Mouse (Mus musculus) left cerebral cortex, postnatal 14 days (tissue): ENCODE data around the gene Tcf25. TPM values are rescaled to one million over a fixed set of nuclear protein-coding genes. Genes with fewer than 3 reads are reported as not detected.

Source experiments
- DNase-seq, 2 experiments: peaks; one replicate each; pipeline ENCODE4 v3.0.0; 2021 to 2022; ENCODE audit warnings: low spot score in 2 of 2, mixed read lengths in 1 of 2
- intact Hi-C: fragments of 180-260 bp; cut with DNase I; formaldehyde crosslinking; loops from one replicate; pipeline ENCODE4 v1.15.1; 2025
- long read RNA-seq, 2 experiments: library from polyadenylated mRNA; stranded (forward); transcript quantifications; one replicate each; pipeline ENCODE4 v2.0.0; 2021
- total RNA-seq, 2 experiments: library from RNA; stranded (reverse); gene quantifications; 2 replicates each; pipeline ENCODE4 v1.2.3; 2021

Gene Tcf25
- total RNA-seq = 100 to 1,000 TPM; 541 to 593 TPM
- long read RNA-seq, experiment 1, full-length matches to known transcripts = 546 of 652 reads
- long read RNA-seq, experiment 1, partial matches to known transcripts = 58 of 652 reads
- long read RNA-seq, experiment 1, other reads (novel, unspliced or antisense) = 48 of 652 reads
- long read RNA-seq, experiment 2, full-length matches to known transcripts = 470 of 589 reads
- long read RNA-seq, experiment 2, partial matches to known transcripts = 65 of 589 reads
- long read RNA-seq, experiment 2, other reads (novel, unspliced or antisense) = 54 of 589 reads

GRCm38 (mm10) chr8:123373403-123374238 lies at the start of gene Tcf25:
Gene Tcf25 (plus strand): TSS chr8:123373753.
- peak; percentile 97 to 98 for DNase-seq
- intact Hi-C loops = no loop called here

DNA sequence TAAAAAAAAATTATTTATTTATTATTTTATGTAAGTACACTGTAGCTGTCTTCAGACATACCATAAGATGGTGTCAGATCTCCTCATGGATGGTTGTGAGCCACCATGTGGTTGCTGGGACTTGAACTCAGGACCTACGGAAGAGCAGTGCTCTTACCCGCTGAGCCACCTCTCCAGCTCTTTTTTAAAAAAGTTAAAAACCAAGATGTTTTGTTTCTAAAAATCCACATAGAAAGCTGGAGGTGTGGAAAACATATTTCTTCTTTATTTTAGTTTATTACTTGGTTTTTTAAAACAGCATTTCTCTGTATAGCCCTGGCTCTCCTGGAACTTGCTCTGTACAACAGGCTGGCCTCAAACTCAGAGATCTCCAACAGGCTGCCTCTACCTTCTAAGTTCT lies 45.0 kb upstream of the Tcf25 start:
- DNase-seq = no peak
- intact Hi-C loops = no loop called here

GRCm38 (mm10) chr8:123329350-123329749 lies 44.2 kb upstream of the Tcf25 start:
- no peak for DNase-seq
- intact Hi-C loops = no loop called here

DNA sequence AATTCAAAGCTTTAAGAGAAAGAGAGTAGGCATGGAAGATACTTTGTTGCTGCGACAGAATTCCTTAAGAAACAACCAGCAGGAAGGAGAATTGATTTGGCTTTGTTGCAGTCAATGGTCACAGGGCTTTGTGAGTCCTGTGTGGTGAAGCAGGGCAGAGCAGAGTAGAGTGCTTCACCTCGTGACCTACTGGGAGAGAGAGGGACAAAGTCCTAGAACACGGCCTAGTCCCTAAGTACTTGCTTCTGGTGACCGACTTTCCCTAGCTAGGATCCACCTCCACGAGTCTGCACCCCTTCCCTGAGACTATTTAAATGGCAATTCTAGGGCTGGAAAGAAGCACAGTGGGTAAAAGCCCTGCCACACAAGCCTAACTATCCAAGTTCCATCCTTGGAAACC lies 43.6 kb upstream of the Tcf25 start:
- no peak for DNase-seq
- intact Hi-C loops = no loop called here

DNA sequence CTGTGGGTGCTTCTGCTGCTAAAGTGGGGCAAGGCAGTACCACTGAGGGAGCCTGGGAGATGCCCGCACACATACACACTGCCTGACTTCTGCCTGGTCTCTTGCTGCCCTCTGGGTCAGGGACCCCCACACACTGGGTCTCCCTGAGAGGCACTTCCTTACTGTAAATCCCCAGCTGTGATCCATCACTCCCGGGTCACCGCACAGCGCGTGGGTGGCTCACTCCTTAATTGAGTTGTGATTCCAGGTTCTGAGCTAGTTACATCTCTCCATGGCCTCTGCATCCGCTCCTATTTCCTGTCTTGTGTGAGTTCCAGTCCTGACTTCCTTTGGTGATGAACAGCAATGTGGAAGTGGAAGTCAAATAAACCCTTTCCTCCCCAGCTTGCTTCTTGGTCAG lies 42.9 kb upstream of the Tcf25 start:
- DNase-seq = no peak
- intact Hi-C loops = no loop called here

GRCm38 (mm10) chr8:123331301-123331700 lies 42.3 kb upstream of the Tcf25 start:
- intact Hi-C loops = no loop called here
- no peak for DNase-seq

DNA sequence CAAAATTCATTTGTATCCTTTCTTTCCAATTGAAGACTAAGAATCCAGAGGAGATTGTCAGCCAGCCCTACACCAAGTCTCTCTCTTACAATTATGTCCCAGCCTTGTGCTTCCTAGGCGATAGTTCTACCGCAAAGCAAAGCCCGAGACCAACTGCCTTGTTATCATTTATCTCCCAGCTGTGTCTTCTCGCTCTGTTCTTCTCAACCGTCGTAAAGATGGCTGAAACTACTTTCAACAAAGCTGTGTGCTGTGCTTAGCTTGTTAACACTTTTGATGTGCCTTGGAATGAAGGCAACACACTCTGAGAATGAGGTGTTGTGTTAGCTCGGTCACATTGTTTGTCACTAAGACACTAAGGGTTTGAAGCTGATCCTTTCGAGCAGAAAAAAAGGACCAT lies 41.7 kb upstream of the Tcf25 start:
- DNase-seq = peak in 1 of 2 experiments; percentile 39
- intact Hi-C loops = no loop called here

- peak; percentile 35 to 67 for DNase-seq
- intact Hi-C loops = no loop called here
Measured at GRCm38 (mm10) chr8:123332262-123333090, 41.1 kb upstream of the Tcf25 start, which contains the start of gene Spire2. Gene Spire2 (plus strand): TSS chr8:123332713.

DNA sequence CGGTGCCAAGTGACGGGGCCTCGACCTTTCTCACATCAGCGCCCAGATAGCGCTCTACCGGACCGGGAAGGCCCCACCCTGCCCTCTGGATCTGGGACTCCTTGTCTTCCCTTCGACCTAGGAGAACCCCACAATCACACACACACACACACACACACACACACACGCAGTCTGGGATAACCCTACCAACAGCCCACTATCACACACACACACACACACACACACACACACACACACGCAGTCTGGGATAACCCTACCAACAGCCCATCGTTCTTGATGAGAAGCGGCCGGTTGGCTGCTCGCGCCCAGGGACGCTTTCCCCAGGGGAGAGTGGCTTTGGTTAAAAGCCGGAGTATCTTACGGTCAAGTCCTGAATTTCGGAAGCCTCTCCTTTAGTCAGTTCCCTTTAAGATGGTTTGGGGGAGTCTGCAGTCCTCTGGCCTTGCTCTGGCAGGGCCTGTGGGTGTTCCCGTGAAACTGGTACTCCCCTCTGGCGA lies 40.4 kb upstream of the Tcf25 start:
- intact Hi-C loops = no loop called here
- DNase-seq = no peak

- intact Hi-C loops = no loop called here
- DNase-seq = peak; percentile 41 to 43
Measured at GRCm38 (mm10) chr8:123333864-123334263, 39.7 kb upstream of the Tcf25 start.

GRCm38 (mm10) chr8:123334467-123334866 lies 39.1 kb upstream of the Tcf25 start:
- DNase-seq = no peak
- intact Hi-C loops = no loop called here

- intact Hi-C loops = no loop called here
- DNase-seq = no peak
Measured at GRCm38 (mm10) chr8:123337475-123337874, 36.1 kb upstream of the Tcf25 start.

DNA sequence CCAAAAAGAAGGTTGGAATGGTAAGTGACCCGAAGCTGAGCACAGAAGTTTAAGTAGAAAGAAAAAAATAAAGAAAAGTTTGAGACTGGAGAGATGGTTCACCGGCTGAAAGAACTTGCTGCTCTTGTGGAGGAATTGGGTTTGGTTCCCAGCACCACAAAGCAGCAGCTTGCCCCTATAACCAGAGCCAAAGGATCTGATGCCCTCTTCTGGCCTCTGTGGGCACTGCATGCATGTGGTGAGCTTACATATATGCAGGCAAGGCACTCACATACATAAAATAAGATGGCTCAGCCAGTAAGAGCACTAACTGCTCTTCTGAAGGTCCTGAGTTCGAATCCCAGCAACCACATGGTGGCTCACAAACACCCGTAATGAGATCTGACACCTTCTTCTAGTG lies 33.5 kb upstream of the Tcf25 start:
- DNase-seq = no peak
- intact Hi-C loops = no loop called here

DNA sequence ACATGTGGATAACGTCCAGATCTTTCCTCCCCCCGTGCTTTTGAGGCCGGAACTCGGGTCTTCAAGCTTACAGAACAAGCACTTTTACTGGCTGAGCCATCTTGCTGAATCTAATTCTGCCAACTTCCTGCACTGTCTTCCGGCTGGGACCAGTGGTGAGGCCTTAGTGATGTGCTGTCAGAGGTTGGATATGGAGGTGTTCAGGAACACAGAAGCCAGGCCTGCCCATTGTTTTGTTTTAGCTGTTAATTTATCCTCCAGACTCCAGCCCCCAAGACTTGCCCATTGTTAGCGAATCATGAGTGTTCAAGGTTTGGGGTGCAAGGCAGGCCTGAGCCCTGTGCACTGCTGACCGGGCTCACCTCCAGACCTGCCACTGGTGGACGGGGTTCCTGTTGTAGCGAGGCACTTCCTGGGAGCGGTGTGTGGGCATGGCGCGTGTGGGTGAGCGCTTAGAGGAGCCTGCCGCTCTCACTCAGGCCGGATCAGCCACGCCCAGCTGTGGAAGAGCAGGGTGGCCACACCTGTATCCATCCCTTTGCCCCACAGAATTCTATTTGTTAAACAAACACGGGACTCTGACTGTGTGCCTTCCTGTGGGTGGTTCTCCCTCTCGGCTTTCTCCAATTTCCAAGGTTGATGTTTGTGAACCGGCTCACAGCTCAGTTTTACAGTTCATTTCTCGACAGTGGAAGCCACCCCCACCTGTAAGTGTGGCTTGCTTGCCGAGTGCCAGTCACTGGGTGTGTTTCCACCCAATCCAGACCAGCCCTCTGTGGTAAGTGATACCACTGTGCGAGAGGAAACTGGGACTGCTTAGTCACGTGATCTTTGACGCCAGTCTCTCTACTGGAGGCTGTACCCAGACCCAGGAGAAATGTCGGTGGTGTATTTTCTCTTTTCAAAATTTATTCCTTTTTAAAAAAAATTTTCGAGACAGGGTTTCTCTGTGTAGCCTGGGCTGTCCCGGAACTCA lies 32.2 kb upstream of the Tcf25 start:
- intact Hi-C loops = no loop called here
- DNase-seq = no peak

DNA sequence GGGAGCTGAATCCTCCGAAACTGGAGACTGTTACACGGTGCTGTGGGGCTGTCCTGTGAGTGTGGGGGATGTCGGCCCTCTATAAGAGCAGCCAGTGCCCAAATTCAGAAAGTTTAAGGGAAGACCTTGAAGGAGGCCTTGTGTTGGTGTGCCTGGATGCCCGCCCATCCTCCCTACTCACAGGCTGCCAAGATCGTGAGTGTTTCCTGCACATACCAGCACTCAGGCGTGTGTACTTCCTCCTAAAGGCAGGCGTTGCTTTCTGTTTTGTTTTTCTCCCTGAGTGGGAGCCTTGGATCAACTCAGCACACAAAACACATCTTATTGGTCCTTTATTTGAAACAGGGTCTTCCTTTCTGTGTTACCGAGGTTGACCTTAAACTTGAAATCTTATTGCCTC lies 31.3 kb upstream of the Tcf25 start:
- DNase-seq = no peak
- intact Hi-C loops = no loop called here

GRCm38 (mm10) chr8:123342911-123343310 lies 30.6 kb upstream of the Tcf25 start:
- no peak for DNase-seq
- intact Hi-C loops = no loop called here

- DNase-seq = no peak
- intact Hi-C loops = no loop called here
Measured at GRCm38 (mm10) chr8:123343422-123343821, 30.1 kb upstream of the Tcf25 start.

- intact Hi-C loops = no loop called here
- DNase-seq = no peak
Measured at GRCm38 (mm10) chr8:123345135-123345534, 28.4 kb upstream of the Tcf25 start.

GRCm38 (mm10) chr8:123345856-123346255 lies 27.7 kb upstream of the Tcf25 start:
- intact Hi-C loops = no loop called here
- no peak for DNase-seq
